Mouse (Mus musculus): Measurements from ENCODE around the gene Sstr4.

Gene Sstr4

GRCm38 (mm10) chr2:148396209-148396608 is 1.1 kb downstream of the Sstr4 start:
- peak; percentile 88 for DNase-seq

GRCm38 (mm10) chr2:148397015-148397783 is 2.1 kb downstream of the Sstr4 start:
- no peak for DNase-seq

GRCm38 (mm10) chr2:148397784-148398100 is 2.6 kb downstream of the Sstr4 start:
- peak; percentile 97 for DNase-seq

GRCm38 (mm10) chr2:148398901-148399685 is 3.9 kb downstream of the Sstr4 start:
- DNase-seq = peak; percentile 84

- DNase-seq = peak; percentile 83
Measured at GRCm38 (mm10) chr2:148402227-148402626, 7.1 kb downstream of the Sstr4 start.

DNA sequence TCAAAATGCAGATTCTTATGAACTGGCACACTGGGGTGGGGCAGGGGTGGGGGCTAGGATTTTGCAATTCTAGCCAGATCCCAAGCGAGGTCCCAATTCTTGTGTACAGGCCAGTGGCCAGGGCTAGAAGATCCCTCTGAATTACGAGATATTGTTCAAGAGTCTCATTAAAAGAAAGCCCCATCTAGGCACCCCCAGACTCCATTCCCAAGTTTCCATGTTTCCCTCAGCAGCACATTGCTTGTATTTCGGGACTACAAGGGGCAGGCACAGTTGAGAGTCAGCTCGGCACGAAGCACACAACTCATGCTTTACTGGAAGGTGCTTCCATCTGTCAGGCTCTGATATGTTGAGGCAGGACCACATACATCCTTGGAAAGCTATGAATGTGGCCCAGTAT is 9.8 kb downstream of the Sstr4 start:
- peak; percentile 62 for DNase-seq

DNA sequence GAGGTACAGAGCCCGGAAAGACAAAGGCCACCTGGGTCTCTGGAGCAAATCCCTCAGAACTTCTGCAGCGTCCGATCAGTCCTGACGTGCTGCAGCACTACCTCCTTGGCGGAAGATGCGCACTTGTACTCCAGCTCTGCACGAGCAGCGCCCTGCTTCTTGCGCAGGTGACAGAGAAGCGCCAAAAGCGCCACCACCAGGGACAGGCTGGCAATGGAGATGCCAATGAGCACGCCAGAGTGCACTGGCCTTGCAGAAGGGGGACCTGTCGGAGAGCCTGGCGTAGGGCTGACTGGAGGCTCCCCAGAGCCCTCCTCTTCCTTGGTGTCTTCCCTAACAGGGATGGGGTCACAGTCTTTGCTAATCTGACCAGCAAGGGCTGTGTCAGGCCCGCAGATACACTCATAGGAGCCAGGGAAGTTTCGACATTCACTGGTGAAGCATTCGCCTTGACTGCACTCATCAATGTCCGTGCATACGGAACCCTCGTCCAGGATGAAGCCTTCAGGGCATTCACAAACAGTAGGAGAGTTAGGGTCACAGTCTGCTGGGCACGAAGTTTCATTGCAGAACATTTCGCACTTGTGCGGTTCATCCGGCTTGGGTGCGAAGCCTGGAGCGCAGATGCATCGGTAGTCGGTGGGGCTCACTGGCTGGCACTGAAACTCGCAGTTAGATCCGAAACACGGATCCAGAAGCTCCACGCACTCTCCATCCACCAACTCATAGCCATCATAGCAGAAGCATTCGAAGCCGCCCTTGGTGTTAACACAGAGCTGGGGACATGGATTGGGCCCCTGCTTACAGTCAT is 11.2 kb downstream of the Sstr4 start:
- DNase-seq = peak; percentile 96

DNA sequence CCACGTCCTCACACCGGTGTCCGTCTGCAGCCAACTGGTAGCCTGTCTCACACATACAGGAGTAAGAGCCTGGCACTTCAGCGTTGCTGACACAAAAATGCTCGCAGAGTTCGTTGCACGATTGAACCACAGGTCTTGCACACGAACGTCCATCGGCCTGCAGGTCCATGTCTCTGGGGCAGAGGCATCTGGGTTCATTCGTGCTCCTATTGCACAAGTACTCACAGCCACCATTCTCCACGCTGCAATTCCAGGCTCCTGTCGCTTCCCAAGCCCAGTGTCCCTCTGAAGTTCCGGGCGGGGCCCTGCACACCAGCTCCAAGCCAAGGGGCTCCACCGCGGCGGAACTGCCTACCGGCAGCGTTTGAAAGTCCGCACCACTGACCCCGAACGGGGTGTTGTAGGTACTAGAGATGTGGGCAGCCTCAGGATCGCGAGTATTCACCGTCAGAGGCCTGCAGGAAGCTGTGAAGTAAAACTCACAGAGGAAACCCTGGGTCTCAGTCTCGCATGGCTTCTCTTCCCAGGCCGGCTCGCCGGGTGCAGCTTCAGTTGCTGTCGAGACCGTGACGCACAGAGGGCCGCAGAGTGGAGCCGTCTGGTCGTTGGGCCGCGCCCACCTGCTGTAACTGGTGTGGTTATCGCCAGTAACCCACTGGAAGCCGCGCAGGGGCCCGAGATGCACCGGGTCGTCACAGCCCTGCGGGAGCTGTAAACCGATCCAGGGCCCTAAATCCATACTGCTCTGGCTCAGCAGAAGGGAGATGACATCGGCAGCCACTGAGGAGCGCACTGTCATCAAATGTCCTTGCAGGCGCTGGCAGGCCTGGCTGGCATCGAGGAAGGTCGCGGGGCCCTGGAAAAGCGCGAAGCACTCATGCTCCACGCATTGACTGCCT is 12.1 kb downstream of the Sstr4 start:
- DNase-seq = peak; percentile 97

DNA sequence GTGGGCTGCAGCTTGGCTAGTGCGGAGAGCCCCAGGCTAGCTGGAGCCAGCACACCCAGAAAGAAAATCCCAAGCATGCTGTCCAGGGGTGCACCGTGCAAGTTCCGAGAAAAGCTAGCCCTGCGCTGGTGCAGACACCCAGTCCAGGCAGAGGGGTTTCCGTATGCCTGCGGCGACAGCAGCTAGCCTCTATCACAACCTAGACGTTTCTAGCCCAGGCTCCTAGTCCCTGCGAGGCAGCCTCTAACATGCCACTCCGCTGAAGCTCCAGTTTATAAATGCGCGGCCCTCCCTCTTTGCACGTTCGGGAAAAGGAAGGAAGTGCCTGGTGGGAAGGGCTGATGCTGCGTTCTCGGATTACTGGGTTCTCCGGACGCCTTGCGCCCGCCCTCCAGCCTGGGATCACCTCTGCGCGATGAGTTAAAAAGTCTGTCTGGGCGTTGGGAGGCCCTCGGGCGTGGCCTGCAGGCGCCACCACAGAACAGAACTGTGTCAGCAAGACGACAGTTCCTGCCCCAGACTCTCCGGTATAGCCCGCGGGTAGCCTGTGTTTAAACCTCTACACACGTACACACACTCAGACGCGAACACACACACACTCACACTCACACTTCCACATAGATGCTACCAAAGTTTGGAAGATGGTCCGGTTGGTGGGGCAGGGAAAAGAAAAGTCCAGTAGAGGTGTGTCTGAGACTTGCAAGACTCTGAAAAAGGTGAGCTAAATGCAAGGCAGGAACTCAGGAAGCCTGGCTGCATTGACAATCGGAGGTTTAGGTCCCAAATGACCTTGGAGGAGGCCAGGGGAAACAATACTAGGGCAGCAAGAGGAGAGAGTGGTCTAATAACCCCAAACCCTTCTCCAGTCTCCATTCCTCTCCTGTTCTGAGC is 13.0 kb downstream of the Sstr4 start, which contains the start of gene Thbd:
Thbd (minus strand) TSS at position 319 of the 891 bp plus-strand sequence.
- peak; percentile 99 for DNase-seq

DNA sequence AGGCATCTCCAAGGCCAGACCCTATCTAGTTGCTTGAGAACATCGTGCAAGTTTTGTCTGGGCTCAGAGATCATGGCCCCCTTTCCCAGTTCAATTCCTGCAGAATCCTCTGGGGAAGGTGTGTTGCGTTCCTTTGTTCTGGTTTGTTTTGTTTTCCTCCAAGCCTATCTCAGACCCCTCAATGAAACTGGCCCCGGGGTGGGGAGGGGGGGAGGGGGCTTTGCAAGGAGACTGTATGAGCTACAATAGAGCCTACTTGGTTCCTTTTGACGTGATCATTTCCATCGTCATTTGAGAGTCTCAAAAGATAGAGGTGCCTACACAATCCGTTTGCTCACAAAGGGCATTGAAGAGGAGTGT is 13.6 kb downstream of the Sstr4 start:
- peak; percentile 92 for DNase-seq

DNA sequence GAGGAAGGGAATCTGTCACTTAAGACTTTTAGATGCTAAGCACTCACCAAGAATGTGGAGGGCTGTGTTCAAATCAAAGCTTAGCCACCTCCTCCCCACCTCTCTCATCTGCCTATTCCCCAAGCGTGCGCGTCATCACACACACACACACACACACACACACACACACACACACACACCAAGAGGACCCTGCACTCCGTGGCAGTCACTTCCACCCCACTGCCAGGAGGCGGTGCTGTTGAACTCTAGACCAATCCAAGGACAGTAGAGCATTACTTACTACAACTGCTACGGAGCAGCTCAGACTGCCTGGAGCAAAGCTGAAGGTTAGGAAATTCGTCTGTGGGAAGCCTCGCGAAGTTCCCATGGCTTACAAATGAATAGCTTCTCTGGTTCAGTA is 14.0 kb downstream of the Sstr4 start:
- peak; percentile 99 for DNase-seq

DNA sequence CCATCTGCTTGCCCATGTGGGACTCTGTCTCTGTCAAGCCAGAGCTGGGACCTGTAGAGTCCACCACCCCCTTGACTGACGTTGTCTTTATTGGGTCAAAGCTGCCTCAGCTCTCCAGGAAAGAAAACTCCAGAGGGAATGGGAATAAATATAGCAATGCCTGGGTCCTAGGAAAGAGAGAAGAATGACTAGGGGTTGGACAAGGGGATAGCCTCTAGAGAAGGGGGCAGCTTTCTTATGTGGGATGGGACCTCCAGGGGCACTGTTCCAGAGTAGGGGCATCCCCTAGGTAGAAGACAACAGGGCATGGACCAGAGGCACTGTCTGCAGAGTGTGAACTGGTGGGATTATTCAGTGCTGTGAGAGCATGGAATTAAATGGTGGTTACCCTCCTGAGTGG is 14.7 kb downstream of the Sstr4 start:
- DNase-seq = peak; percentile 90

DNA sequence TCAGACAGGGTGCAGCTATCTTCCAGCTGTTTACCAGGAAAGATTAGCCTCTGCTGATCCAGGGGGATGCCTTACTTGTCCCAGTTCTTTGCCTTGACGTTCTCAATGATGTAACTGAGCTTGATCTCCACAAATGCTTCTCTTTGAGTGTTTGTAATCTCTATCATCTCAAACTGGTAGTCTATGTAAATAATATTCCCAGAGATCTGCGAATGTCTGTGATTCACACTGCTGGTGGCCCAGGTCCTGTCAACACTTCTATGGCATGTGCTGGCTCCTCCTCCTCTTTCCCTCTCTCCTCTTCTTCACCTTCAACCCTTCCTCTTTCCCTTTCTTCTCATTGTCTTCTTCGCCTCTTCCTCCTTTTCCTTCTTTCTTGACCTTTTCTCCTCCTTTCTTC is 24.0 kb downstream of the Sstr4 start:
- peak; percentile 70 for DNase-seq

DNA sequence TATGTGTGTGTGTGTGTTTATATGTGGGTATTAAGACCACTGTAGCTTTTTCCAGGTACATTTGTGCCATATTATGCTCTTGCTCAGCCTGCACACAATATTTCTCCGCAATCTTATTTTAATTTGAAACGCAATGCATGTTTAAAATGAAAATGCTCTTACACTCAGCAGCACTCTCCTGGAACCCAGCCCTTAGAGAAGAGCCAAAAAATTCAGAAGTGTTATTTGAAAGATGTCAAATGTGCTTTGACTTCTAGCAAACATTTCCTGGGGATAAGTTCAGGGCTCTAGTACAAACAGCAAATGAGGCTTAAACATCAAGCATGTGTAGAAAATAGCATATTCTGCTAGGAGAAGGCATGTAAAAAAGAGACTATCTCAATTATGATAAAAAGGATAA is 24.6 kb downstream of the Sstr4 start:
- DNase-seq = peak; percentile 43

- no peak for DNase-seq
Measured at GRCm38 (mm10) chr2:148421112-148421511, 26.0 kb downstream of the Sstr4 start.

- DNase-seq = peak; percentile 91
Measured at GRCm38 (mm10) chr2:148421706-148422105, 26.6 kb downstream of the Sstr4 start.

DNA sequence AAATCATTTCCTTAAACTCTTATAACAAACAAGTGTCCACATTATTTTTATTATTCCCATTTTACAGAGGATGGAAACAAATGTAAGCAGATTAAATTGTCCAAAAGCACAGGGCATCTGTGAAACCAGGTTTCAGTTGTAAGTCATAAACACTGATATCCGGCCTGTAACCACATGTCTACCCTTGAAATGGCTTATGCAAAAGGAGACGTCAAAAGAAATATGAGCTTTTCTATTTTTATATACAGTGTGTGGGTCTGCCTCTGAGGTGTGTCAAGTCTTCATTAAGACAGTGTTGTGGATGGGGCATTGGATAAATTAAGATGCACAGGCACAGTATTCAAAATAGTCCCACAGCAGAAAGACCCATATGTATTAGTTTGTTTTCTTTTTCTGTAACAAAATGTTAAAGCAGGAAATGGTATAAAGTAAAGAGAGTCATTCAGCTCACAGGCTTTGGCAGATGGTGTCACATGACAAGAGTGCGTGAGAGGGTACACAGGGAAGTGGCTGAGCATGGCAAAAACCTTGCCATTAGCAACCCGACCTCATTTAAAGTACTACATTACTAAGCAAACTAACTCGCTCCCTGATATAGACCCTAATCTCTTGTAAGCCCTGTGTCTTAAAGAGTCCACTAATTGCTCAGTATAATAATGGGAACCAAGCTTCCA is 30.7 kb downstream of the Sstr4 start:
- peak; percentile 31 for DNase-seq

DNA sequence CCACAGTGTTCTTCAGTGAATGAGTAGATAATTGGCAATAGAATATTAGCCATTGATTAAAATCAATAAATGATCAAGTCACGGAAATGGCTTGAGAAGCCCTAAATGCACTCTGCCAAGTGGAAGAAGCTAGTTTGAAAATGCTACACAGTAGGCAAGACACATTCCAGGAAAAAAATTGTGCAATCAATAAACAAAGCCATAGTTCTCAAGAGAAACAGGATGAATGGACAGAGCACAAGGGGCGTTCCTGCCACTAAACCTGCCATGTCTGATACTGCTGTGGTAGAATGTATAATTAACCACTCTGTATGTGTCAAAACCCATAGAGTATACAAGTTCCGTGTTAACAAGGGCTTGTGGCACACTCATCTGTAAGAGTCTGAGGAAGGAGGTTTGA is 32.4 kb downstream of the Sstr4 start:
- peak; percentile 30 for DNase-seq

GRCm38 (mm10) chr2:148428523-148428922 is 33.4 kb downstream of the Sstr4 start:
- peak; percentile 68 for DNase-seq

GRCm38 (mm10) chr2:148429001-148429505 is 33.9 kb downstream of the Sstr4 start:
- DNase-seq = peak; percentile 49
